Mouse (Mus musculus): Measurements from ENCODE around the gene Ptprn2. TPM values are rescaled to one million over a fixed set of nuclear protein-coding genes. Genes with fewer than 3 reads are reported as not detected.

The Ptprn2 gene
- total and polyA plus RNA-seq, 3 experiments, result 0.17 TPM; not detected in 2

- dilution Hi-C loops (cut with MboI; ENCODE audit: extremely low pct_ligation_motif_present, extremely low pct_unique_long_range_greater_than_20kb, low sequenced_read_pairs), result no loop called here
- DNase-seq (ENCODE audit: extremely low read depth), result no peak
- Histone ChIP-seq H3K79me2 (replicated peaks; ENCODE audit: control insufficient read depth, extremely low read depth, insufficient read depth, poor library complexity, severe bottlenecking) (no peaks in the 10 kb centered on the region), H3K9me3 (replicated peaks; ENCODE audit: low read length) (peaks cover 6% of the 10 kb centered on the region), H3K27ac (ENCODE audit: insufficient read depth, low read depth) (no peak overlapping the region), H3K36me3 (replicated peaks in 1 of 2; ENCODE audit: control insufficient read depth in 1 of 2, insufficient read depth in 1 of 2, low read length in 1 of 2) (no peaks in the 10 kb centered on the region), H3K4me2 (ENCODE audit: insufficient read depth, low read depth, poor library complexity, severe bottlenecking) (no peak overlapping the region), H3K4me1 (ENCODE audit: control insufficient read depth in 1 of 2, insufficient read depth in 2 of 2) (no peaks in the 10 kb centered on the region), H3K27me3 (replicated peaks) (peaks cover 8% of the 10 kb centered on the region), H3K9ac (ENCODE audit: insufficient read depth, low read depth) (no peak overlapping the region), H3K4me3 (replicated peaks in 1 of 3; ENCODE audit: low read depth in 2 of 3, low read length in 2 of 3, poor library complexity in 1 of 3) (no peak overlapping the region)
- in situ Hi-C loops (cut with MboI; ENCODE audit: low pct_ligation_motif_present, low pct_unique_long_range_greater_than_20kb, low sequenced_read_pairs), result no loop called here
- TF ChIP-seq KAT2A (IDR thresholded peaks at IDR 0.05; ENCODE audit: insufficient replicate concordance, low read length), result no peak
- TF ChIP-seq CTCF (conservative IDR thresholded peaks at IDR 0.05 in 1 of 2, IDR thresholded peaks at IDR 0.05 in 1 of 2; ENCODE audit: low read depth in 2 of 2, low read length in 2 of 2), result no peak
- no peak for TF ChIP-seq USF2 (conservative IDR thresholded peaks at IDR 0.05; ENCODE audit: low read depth, low read length)
- no peak for TF ChIP-seq CHD2 (IDR thresholded peaks at IDR 0.05; ENCODE audit: low read length)
- TF ChIP-seq MXI1 (IDR thresholded peaks at IDR 0.05; ENCODE audit: low read depth, low read length), result no peak
Measured at GRCm38 (mm10) chr12:117042706-117043105, 557.2 kb downstream of the Ptprn2 start.

- H3K27ac ChIP-seq (ENCODE audit: insufficient read depth, low read depth), result no peak overlapping the region
- H3K9ac ChIP-seq (ENCODE audit: insufficient read depth, low read depth), result no peak overlapping the region
- H3K4me2 ChIP-seq (ENCODE audit: insufficient read depth, low read depth, poor library complexity, severe bottlenecking), result no peak overlapping the region
- no peaks in the 10 kb centered on the region for H3K79me2 ChIP-seq (replicated peaks; ENCODE audit: control insufficient read depth, extremely low read depth, insufficient read depth, poor library complexity, severe bottlenecking)
- DNase-seq (ENCODE audit: extremely low read depth), result no peak
- dilution Hi-C loops (cut with MboI; ENCODE audit: extremely low pct_ligation_motif_present, extremely low pct_unique_long_range_greater_than_20kb, low sequenced_read_pairs), result no loop called here
- no peak for TF ChIP-seq MEF2A (IDR thresholded peaks at IDR 0.05; ENCODE audit: borderline replicate concordance, low read depth, low read length)
- TF ChIP-seq MAX (IDR thresholded peaks at IDR 0.05; ENCODE audit: low read length), result no peak
- no peak for TF ChIP-seq NRF1 (IDR thresholded peaks at IDR 0.05; ENCODE audit: low read depth, low read length)
- TF ChIP-seq JUN (IDR thresholded peaks at IDR 0.05; ENCODE audit: insufficient read depth, low read depth, low read length), result no peak
- no peak for TF ChIP-seq ZMIZ1 (IDR thresholded peaks at IDR 0.05; ENCODE audit: low read depth, low read length)
- TF ChIP-seq CHD1 (IDR thresholded peaks at IDR 0.05; ENCODE audit: low read depth, low read length), result no peak
- no peak for TF ChIP-seq GABPA (IDR thresholded peaks at IDR 0.05; ENCODE audit: insufficient replicate concordance, low read depth, low read length)
- TF ChIP-seq JUND (conservative IDR thresholded peaks at IDR 0.05; ENCODE audit: low read depth, low read length), result no peak
- TF ChIP-seq ZKSCAN1 (IDR thresholded peaks at IDR 0.05; ENCODE audit: borderline replicate concordance, low read depth, low read length), result no peak
- TF ChIP-seq RCOR1 (conservative IDR thresholded peaks at IDR 0.05; ENCODE audit: low read depth, low read length), result no peak
- no peak for TF ChIP-seq MAFK (IDR thresholded peaks at IDR 0.05; ENCODE audit: insufficient replicate concordance, low read length)
- no peak for TF ChIP-seq ELF1 (IDR thresholded peaks at IDR 0.05; ENCODE audit: low read depth, low read length)
- TF ChIP-seq TBP (conservative IDR thresholded peaks at IDR 0.05; ENCODE audit: low read depth, low read length), result no peak
- no peak for TF ChIP-seq USF2 (conservative IDR thresholded peaks at IDR 0.05; ENCODE audit: low read depth, low read length)
- H3K9me3 ChIP-seq (replicated peaks; ENCODE audit: low read length), result no peaks in the 10 kb centered on the region
- no peak overlapping the region for H3K4me3 ChIP-seq (replicated peaks in 1 of 3; ENCODE audit: low read depth in 2 of 3, low read length in 2 of 3, poor library complexity in 1 of 3)
- in situ Hi-C loops (cut with MboI; ENCODE audit: low pct_ligation_motif_present, low pct_unique_long_range_greater_than_20kb, low sequenced_read_pairs), result no loop called here
- H3K27me3 ChIP-seq (replicated peaks), result peaks cover 13% of the 10 kb centered on the region
- H3K36me3 ChIP-seq (replicated peaks in 1 of 2; ENCODE audit: control insufficient read depth in 1 of 2, insufficient read depth in 1 of 2, low read length in 1 of 2), result no peaks in the 10 kb centered on the region
- H3K4me1 ChIP-seq (ENCODE audit: control insufficient read depth in 1 of 2, insufficient read depth in 2 of 2), result no peaks in the 10 kb centered on the region
Measured at GRCm38 (mm10) chr12:117047384-117048251, 562.1 kb downstream of the Ptprn2 start.
